In the genomic region with DNA sequence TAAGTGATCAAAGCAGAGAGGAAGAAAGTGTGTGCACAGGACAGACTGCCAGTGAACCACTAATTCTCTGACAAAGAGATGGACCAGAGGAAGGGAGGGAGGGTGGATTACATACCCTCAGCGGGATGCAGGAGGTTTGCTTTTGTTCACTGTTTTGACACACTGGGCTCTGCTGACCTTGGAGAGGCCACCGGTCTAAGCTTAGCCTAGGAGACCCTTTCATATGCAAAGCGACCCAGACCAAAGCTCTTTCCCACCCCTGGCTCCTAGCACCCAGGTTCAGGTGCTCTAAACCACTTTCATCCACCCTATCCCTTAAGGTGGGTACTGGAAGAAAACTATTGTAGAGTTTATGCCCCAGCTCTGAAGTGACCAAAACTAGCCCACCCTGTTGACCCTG, we compare ENCODE assay signal across 13 mouse cellular contexts. TPM values are rescaled to one million over a fixed set of nuclear protein-coding genes. Genes with fewer than 3 reads are reported as not detected.
"Had no signal": no experiment of that assay in that cellular context is flagged by ENCODE, and none has a peak within 500 bp of the region (broad histone marks: within the 10 kb centered on the region; RNA-seq: fewer than 3 reads in every experiment).

No protein-coding gene starts in this region.

- H3K36me3 ChIP-seq: limb, embryonic 10.5 days; liver, embryonic 15.5 days had no signal

- DNase-seq: kidney, postnatal 25 days; lung, adult 2 months; right cerebral cortex, postnatal 25 days; thymus, postnatal 4 days had no signal

- H3K9ac ChIP-seq: liver, embryonic 15.5 days had no signal

- ATAC-seq: lung, postnatal 0 days; midbrain, embryonic 16.5 days had no signal

- H3K4me3 ChIP-seq: left cerebral cortex, adult 2 months; limb, embryonic 10.5 days; liver, embryonic 15.5 days; megakaryocyte, embryonic 14.5 days had no signal

- H3K4me2 ChIP-seq: liver, embryonic 11.5 days; liver, embryonic 15.5 days had no signal

- H3K9me3 ChIP-seq: limb, embryonic 10.5 days; liver, embryonic 15.5 days; megakaryocyte, embryonic 14.5 days had no signal

- H3K27ac ChIP-seq: left cerebral cortex, adult 2 months; limb, embryonic 10.5 days; liver, embryonic 15.5 days; macrophage had no signal

RNA-seq across cellular contexts. Expression of a gene that starts 1.9 kb away (rescaled TPM):
- polyA plus RNA-seq: limb, embryonic 10.5 days; liver, embryonic 11.5 days; liver, embryonic 15.5 days; lung, adult 2 months; macrophage; small intestine, adult 2 months had no signal
